Mouse (Mus musculus) myocyte (in vitro differentiated cells): ENCODE results near the gene Prpsap2.
A peak's percentile ranks its signal among the peaks of the same experiment; 100 is the strongest.

ENCODE experiments used
- E2F4 ChIP-seq: IDR thresholded peaks from one replicate; pipeline ENCODE4 v1.6.1; 2011; ENCODE audit warnings: mild to moderate bottlenecking, control low read depth, moderate library complexity; ENCODE audit not compliant: insufficient read depth
- MAX ChIP-seq: IDR thresholded peaks from one replicate; pipeline ENCODE4 v1.6.1; 2011; ENCODE audit warnings: low read depth, mild to moderate bottlenecking, control low read depth
- MYOD1 ChIP-seq, 3 experiments: IDR thresholded peaks; one replicate each; pipeline ENCODE4 v1.6.1; 2011; ENCODE audit warnings: control low read depth in 2 of 3, low read depth in 2 of 3, mild to moderate bottlenecking in 2 of 3, moderate library complexity in 1 of 3; ENCODE audit not compliant: insufficient read length in 2 of 3, control insufficient read depth in 1 of 3
- MYOG ChIP-seq, 3 experiments: IDR thresholded peaks; one replicate each; pipeline ENCODE4 v1.6.1; 2011; ENCODE audit warnings: control low read depth in 2 of 3, low read depth in 2 of 3, mild to moderate bottlenecking in 2 of 3; ENCODE audit not compliant: insufficient read length in 2 of 3, control insufficient read depth in 1 of 3, insufficient read depth in 1 of 3
- POLR2A ChIP-seq: IDR thresholded peaks from one replicate; pipeline ENCODE4 v1.6.1; 2011; ENCODE audit warnings: low read depth, mild to moderate bottlenecking, control low read depth, moderate library complexity; ENCODE audit not compliant: insufficient read length
- POLR2AphosphoS2 ChIP-seq: IDR thresholded peaks from one replicate; pipeline ENCODE4 v1.6.1; 2011; ENCODE audit warnings: low read depth, control low read depth; ENCODE audit not compliant: insufficient read length
- REST ChIP-seq: IDR thresholded peaks from one replicate; pipeline ENCODE4 v1.6.1; 2011; ENCODE audit warnings: mild to moderate bottlenecking, control low read depth, moderate library complexity; ENCODE audit not compliant: insufficient read depth, insufficient read length
- TCF12 ChIP-seq: IDR thresholded peaks from one replicate; pipeline ENCODE4 v1.6.1; 2011; ENCODE audit warnings: mild to moderate bottlenecking, control low read depth; ENCODE audit not compliant: poor library complexity, insufficient read depth, severe bottlenecking
- TCF3 ChIP-seq: IDR thresholded peaks from one replicate; pipeline ENCODE4 v1.6.1; 2011; ENCODE audit warnings: low read depth, control low read depth; ENCODE audit not compliant: insufficient read length
- USF1 ChIP-seq: IDR thresholded peaks from one replicate; pipeline ENCODE4 v1.6.1; 2011; ENCODE audit warnings: low read depth, mild to moderate bottlenecking, control low read depth, moderate library complexity

DNA sequence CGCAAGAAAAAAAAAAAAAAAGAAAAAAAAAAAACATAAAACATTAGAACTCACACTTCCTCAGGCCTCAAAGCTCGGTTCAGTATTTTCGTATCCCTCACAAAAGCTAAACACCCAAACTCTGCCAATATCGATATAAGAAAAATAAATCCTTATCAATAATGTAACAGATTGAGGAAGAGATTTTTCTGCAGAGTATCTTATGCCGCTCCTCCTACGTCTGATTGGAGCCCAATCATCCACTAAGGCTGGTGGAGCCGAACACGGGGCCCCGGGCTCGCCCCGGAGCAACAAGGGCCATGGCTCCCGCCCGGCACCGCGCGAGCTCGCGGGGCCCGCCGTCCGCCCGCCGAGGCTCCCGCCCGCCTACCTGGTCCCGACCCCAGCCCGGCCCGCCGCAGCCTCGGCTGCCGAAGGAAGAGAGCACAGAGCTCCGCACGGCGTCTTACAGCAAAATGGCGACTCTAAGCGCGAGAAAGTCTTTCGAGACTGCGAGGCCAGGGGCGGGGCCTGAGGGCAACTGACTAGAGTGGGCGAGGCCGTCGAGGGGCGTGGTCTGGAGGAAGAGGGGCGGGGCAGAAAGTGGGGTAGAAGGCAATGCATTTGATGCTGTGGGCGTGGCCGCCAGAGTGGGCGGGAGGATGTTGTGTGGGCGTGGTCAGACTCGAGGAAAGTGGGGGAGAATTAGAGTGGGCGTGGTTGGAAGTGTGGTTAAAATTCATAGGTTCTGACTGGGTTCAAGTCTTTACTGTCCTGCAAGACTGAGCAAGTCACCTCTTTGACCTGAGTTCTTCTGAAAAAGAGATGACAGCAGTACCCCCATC is at the start of gene Prpsap2:
- no peak for TF ChIP-seq REST
- peak; percentile 83 for TF ChIP-seq POLR2A
- TF ChIP-seq MAX, result no peak
- TF ChIP-seq POLR2AphosphoS2, result peak; percentile 60
- peak in 1 of 3 experiments; percentile 2 for TF ChIP-seq MYOG (IDR thresholded peaks at IDR 0.05; ENCODE audit: control insufficient read depth in 1 of 3, insufficient read depth in 1 of 3, insufficient read length in 2 of 3, low read depth in 2 of 3)
- TF ChIP-seq TCF12, result no peak
- no peak for TF ChIP-seq USF1
- no peak for TF ChIP-seq TCF3
- TF ChIP-seq E2F4, result no peak
- no peak for TF ChIP-seq MYOD1 (IDR thresholded peaks at IDR 0.05; ENCODE audit: control insufficient read depth in 1 of 3, insufficient read length in 2 of 3, low read depth in 2 of 3)
